Comparison of ENCODE assay signal across 8 mouse cellular contexts in genomic region chr6:59425824-59426533, GRCm38 (mm10). TPM values are rescaled to one million over a fixed set of nuclear protein-coding genes. Genes with fewer than 3 reads are reported as not detected.
A peak's percentile ranks its signal among the peaks of the same experiment; 100 is the strongest.
DNase-seq lines count a peak whose midpoint lies in the region; ATAC-seq and TF ChIP-seq lines count a peak whose summit lies in the region.

Gprin3 (minus strand) TSS chr6:59426294.

- H3K4me3 ChIP-seq in heart, embryonic 10.5 days = peak within 1 kb of the TSS; percentile 67
- peak within 1 kb of the TSS; percentile 48 for H3K4me3 ChIP-seq in limb, embryonic 14.5 days (replicated peaks; ENCODE audit: low read length)
- peak within 1 kb of the TSS; percentile 66 for H3K4me3 ChIP-seq in midbrain, embryonic 16.5 days (ENCODE audit: low read depth, low read length)

- peak within 1 kb of the TSS; percentile 65 for H3K9ac ChIP-seq in limb, embryonic 14.5 days (ENCODE audit: low read depth, low read length, severe bottlenecking)
- peak within 1 kb of the TSS; percentile 83 for H3K9ac ChIP-seq in midbrain, embryonic 16.5 days (ENCODE audit: low read depth, low read length)

- peak; percentile 75 for DNase-seq in layer of hippocampus, adult 11-12 months (ENCODE audit: low spot score)
- DNase-seq in layer of hippocampus, adult 9-10 months (ENCODE audit: low spot score) = no peak
- peak; percentile 88 for DNase-seq in heart, embryonic 10.5 days (ENCODE audit: low spot score)
- DNase-seq in kidney, adult 9 months = peak; percentile 91
- DNase-seq in limb, embryonic 14.5 days (ENCODE audit: low spot score) = peak; percentile 78
- peak; percentile 48 to 57 for DNase-seq in spleen, adult 18-20 months

- TF ChIP-seq POLR2A in limb, embryonic 14.5 days (IDR thresholded peaks at IDR 0.05; ENCODE audit: borderline replicate concordance, extremely low read depth, insufficient read depth, insufficient read length) = no peak

- WGBS in heart, embryonic 10.5 days = 6% methylated on average over 34 of the region's 34 CpGs
- WGBS in limb, embryonic 14.5 days = 10% methylated on average over 34 of the region's 34 CpGs
- WGBS in midbrain, embryonic 16.5 days = 7% methylated on average over 31 of the region's 34 CpGs

- H3K36me3 ChIP-seq in heart, embryonic 10.5 days = no peaks in the 10 kb centered on the region
- no peaks in the 10 kb centered on the region for H3K36me3 ChIP-seq in limb, embryonic 14.5 days (ENCODE audit: control insufficient read depth, insufficient read depth, low read length)
- H3K36me3 ChIP-seq in midbrain, embryonic 16.5 days (ENCODE audit: control insufficient read depth, insufficient read depth, low read length) = no peaks in the 10 kb centered on the region

- H3K9me3 ChIP-seq in heart, embryonic 10.5 days = no peaks in the 10 kb centered on the region
- no peaks in the 10 kb centered on the region for H3K9me3 ChIP-seq in limb, embryonic 14.5 days (ENCODE audit: control insufficient read depth, low read length)
- H3K9me3 ChIP-seq in midbrain, embryonic 16.5 days (replicated peaks; ENCODE audit: control insufficient read depth, low read length, poor library complexity, severe bottlenecking) = no peaks in the 10 kb centered on the region

- peaks cover 15% of the 10 kb centered on the region for H3K4me1 ChIP-seq in heart, embryonic 10.5 days
- H3K4me1 ChIP-seq in limb, embryonic 14.5 days (ENCODE audit: control insufficient read depth, insufficient read depth, low read length) = peaks cover 9% of the 10 kb centered on the region
- H3K4me1 ChIP-seq in midbrain, embryonic 16.5 days (ENCODE audit: control insufficient read depth, insufficient read depth, low read length) = 0 out of 2 replicates have a peak, but pooled peaks cover 2% of the 10 kb centered on the region

- H3K27ac ChIP-seq in heart, embryonic 10.5 days = peak within 1 kb of the TSS; percentile 87
- H3K27ac ChIP-seq in limb, embryonic 14.5 days (replicated peaks; ENCODE audit: low read depth, low read length) = peak within 1 kb of the TSS; percentile 52; the same call in 1 of the 2 replicates
- H3K27ac ChIP-seq in midbrain, embryonic 16.5 days (ENCODE audit: low read length) = peak within 1 kb of the TSS; percentile 86

- 0 out of 2 replicates have a peak, but pooled peaks have one; percentile 49 for ATAC-seq in erythroblast, adult 5-6 weeks (replicated peaks; ENCODE audit: low FRiP score, poor library complexity, severe bottlenecking)
- peak; percentile 90 for ATAC-seq in limb, embryonic 14.5 days (ENCODE audit: low FRiP score, low read depth)
- peak; percentile 96 for ATAC-seq in midbrain, embryonic 16.5 days

- no peaks in the 10 kb centered on the region for H3K27me3 ChIP-seq in heart, embryonic 10.5 days (ENCODE audit: insufficient read depth, poor library complexity, severe bottlenecking)
- no peaks in the 10 kb centered on the region for H3K27me3 ChIP-seq in limb, embryonic 14.5 days (ENCODE audit: control insufficient read depth, insufficient read depth, low read length)
- no peaks in the 10 kb centered on the region for H3K27me3 ChIP-seq in midbrain, embryonic 16.5 days (ENCODE audit: control insufficient read depth, insufficient read depth, low read depth, low read length)

- H3K4me2 ChIP-seq in limb, embryonic 14.5 days (replicated peaks; ENCODE audit: low read depth, low read length, severe bottlenecking) = peak within 1 kb of the TSS; percentile 85
- H3K4me2 ChIP-seq in midbrain, embryonic 16.5 days (ENCODE audit: low read length) = peak within 1 kb of the TSS; percentile 80

RNA-seq across cellular contexts. Expression of gene Gprin3, which starts in this region (rescaled TPM):
- not detected in 2 replicates for total RNA-seq in erythroblast, adult 5-6 weeks (2015; ENCODE audit: low replicate concordance)
- total RNA-seq in erythroblast, adult 5-6 weeks (2017; ENCODE audit: low replicate concordance) = 0.09 and 0.14 TPM in 2 replicates
- 1.8 and 4.3 TPM in 2 replicates for polyA plus RNA-seq in heart, embryonic 10.5 days (2016; fragmentation: Nextera tagmentation; extraction: Ambion mirVana)
- 0.28 TPM in 2 replicates for polyA plus RNA-seq in limb, embryonic 14.5 days (2012; rRNA removed)
- polyA plus RNA-seq in limb, embryonic 14.5 days (2014; fragmentation: Nextera tagmentation; extraction: Ambion mirVana) = 1.2 TPM in 2 replicates
- 11.2 and 12.9 TPM in 2 replicates for polyA plus RNA-seq in midbrain, embryonic 16.5 days (2015; fragmentation: Nextera tagmentation; extraction: Ambion mirVana)

Comparison
In these comparisons a context has a peak if more than half of its experiments do, and no peak if none do; other contexts are left out.
1. Peak in ATAC-seq in erythroblast, adult 5-6 weeks; RNA of the gene not detected or under 1 TPM.